Mouse (Mus musculus) intestine, embryonic 16.5 days (tissue): Measurements from ENCODE around the gene Abca6. TPM values are rescaled to one million over a fixed set of nuclear protein-coding genes. Genes with fewer than 3 reads are reported as not detected.

Source experiments
- ATAC-seq: fragments of 200-750 bp; cut with Nextera tagmentation; 2 replicates; pipeline ENCODE4 v1.8.0; 2017; ENCODE audit warnings: moderate TSS enrichment, moderate library complexity
- H3K27ac ChIP-seq: fragments of 300-500 bp; sonication (generic); 2 replicates; pipeline ENCODE4 v1.5.1; 2014; ENCODE audit warnings: mild to moderate bottlenecking, low read length
- H3K27me3 ChIP-seq: fragments of 300-500 bp; sonication (generic); replicated peaks from 2 replicates; pipeline ENCODE4 v1.6.1; 2014; ENCODE audit warnings: low read length, control low read depth, mixed read lengths; ENCODE audit not compliant: control insufficient read depth, insufficient read depth
- H3K36me3 ChIP-seq: fragments of 300-500 bp; sonication (generic); 2 replicates; pipeline ENCODE4 v1.6.1; 2014; ENCODE audit warnings: low read length, control low read depth; ENCODE audit not compliant: control insufficient read depth, insufficient read depth
- H3K4me1 ChIP-seq: fragments of 300-500 bp; sonication (generic); 2 replicates; pipeline ENCODE4 v1.6.1; 2014; ENCODE audit warnings: low read length, control low read depth, mixed read lengths; ENCODE audit not compliant: control insufficient read depth, insufficient read depth
- H3K4me2 ChIP-seq: fragments of 300-500 bp; sonication (generic); 2 replicates; pipeline ENCODE4 v1.6.1; 2014; ENCODE audit warnings: low read depth, low read length, control low read depth
- H3K4me3 ChIP-seq: fragments of 300-500 bp; sonication (generic); 2 replicates; pipeline ENCODE4 v1.5.1; 2014; ENCODE audit warnings: mild to moderate bottlenecking, low read length
- H3K9ac ChIP-seq: fragments of 300-500 bp; sonication (generic); 2 replicates; pipeline ENCODE4 v1.6.1; 2014; ENCODE audit warnings: low read depth, low read length
- H3K9me3 ChIP-seq: fragments of 300-500 bp; sonication (generic); 2 replicates; pipeline ENCODE4 v1.6.1; 2016; ENCODE audit warnings: low read length, control low read depth; ENCODE audit not compliant: control insufficient read depth
- WGBS: fragments of 180-500 bp; shearing (Covaris S2); extraction: QIAGEN DNeasy Blood & Tissue Kit; methylation state at CpG from one replicate; pipeline ENCODE4 v1.1.7; 2014; 5-methylcytosine and 5-hydroxymethylcytosine counted together
- polyA plus RNA-seq: library from polyadenylated mRNA; unstranded; fragments of >200 nt; fragmentation: Nextera tagmentation; extraction: Ambion mirVana; gene quantifications from 2 replicates; pipeline ENCODE4 v1.2.1, GENCODE M21; 2015

Gene Abca6
- polyA plus RNA-seq, 1 experiment from 2014 or later, result 0.56 TPM

GRCm38 (mm10) chr11:110268244-110268844 is 16.8 kb upstream of the Abca6 start:
- ATAC-seq, result peak; percentile 77
- Histone ChIP-seq H3K4me1 (0 out of 2 replicates have a peak, but pooled peaks cover 3% of the 10 kb centered on the region), H3K9ac (peak overlapping the region; percentile 45; the same call in 1 of the 2 replicates), H3K36me3 (no peaks in the 10 kb centered on the region), H3K9me3 (no peaks in the 10 kb centered on the region), H3K27me3 (no peaks in the 10 kb centered on the region), H3K4me3 (no peak overlapping the region), H3K4me2 (no peak overlapping the region), H3K27ac (no peak overlapping the region)
- WGBS, result 32% methylated on average over 8 of the region's 8 CpGs

GRCm38 (mm10) chr11:110267232-110267631 is 15.7 kb upstream of the Abca6 start:
- H3K9me3 ChIP-seq, result no peaks in the 10 kb centered on the region
- 95% methylated on average over 6 of the region's 6 CpGs for WGBS

GRCm38 (mm10) chr11:110266757-110267156 is 15.2 kb upstream of the Abca6 start:
- no peak for ATAC-seq
- Histone ChIP-seq H3K4me2 (no peak overlapping the region), H3K36me3 (no peaks in the 10 kb centered on the region), H3K9me3 (no peaks in the 10 kb centered on the region), H3K4me3 (no peak overlapping the region), H3K9ac (no peak overlapping the region), H3K27ac (no peak overlapping the region), H3K27me3 (no peaks in the 10 kb centered on the region), H3K4me1 (0 out of 2 replicates have a peak, but pooled peaks cover 3% of the 10 kb centered on the region)
- 84% methylated on average over 11 of the region's 11 CpGs for WGBS

More at GRCm38 (mm10) chr11:110267232-110267631, 15.7 kb upstream of the Abca6 start:
- H3K4me1 ChIP-seq, result 0 out of 2 replicates have a peak, but pooled peaks cover 3% of the 10 kb centered on the region
- no peak overlapping the region for H3K4me2 ChIP-seq
- H3K9ac ChIP-seq, result no peak overlapping the region
- H3K27me3 ChIP-seq, result no peaks in the 10 kb centered on the region
- H3K4me3 ChIP-seq, result no peak overlapping the region
- no peak overlapping the region for H3K27ac ChIP-seq
- ATAC-seq, result no peak
- no peaks in the 10 kb centered on the region for H3K36me3 ChIP-seq

GRCm38 (mm10) chr11:110261867-110262266 is 10.3 kb upstream of the Abca6 start:
- H3K27me3 ChIP-seq, result no peaks in the 10 kb centered on the region
- 0 out of 2 replicates have a peak, but pooled peaks cover 3% of the 10 kb centered on the region for H3K9me3 ChIP-seq
- no peak overlapping the region for H3K4me3 ChIP-seq
- no peaks in the 10 kb centered on the region for H3K4me1 ChIP-seq
- no peaks in the 10 kb centered on the region for H3K36me3 ChIP-seq
- no peak for ATAC-seq
- no peak overlapping the region for H3K4me2 ChIP-seq
- H3K9ac ChIP-seq, result no peak overlapping the region
- H3K27ac ChIP-seq, result no peak overlapping the region
- 87% methylated on average over 3 of the region's 3 CpGs for WGBS

GRCm38 (mm10) chr11:110257911-110258310 is 6.3 kb upstream of the Abca6 start:
- Histone ChIP-seq H3K27me3 (no peaks in the 10 kb centered on the region), H3K4me3 (no peak overlapping the region), H3K9ac (no peak overlapping the region), H3K4me2 (no peak overlapping the region), H3K4me1 (no peaks in the 10 kb centered on the region), H3K36me3 (no peaks in the 10 kb centered on the region), H3K9me3 (0 out of 2 replicates have a peak, but pooled peaks cover 3% of the 10 kb centered on the region), H3K27ac (no peak overlapping the region)
- 70% methylated on average over 4 of the region's 4 CpGs for WGBS
- ATAC-seq, result no peak

- H3K27ac ChIP-seq, result no peak overlapping the region
- H3K36me3 ChIP-seq, result no peaks in the 10 kb centered on the region
- H3K9ac ChIP-seq, result no peak overlapping the region
- no peak overlapping the region for H3K4me3 ChIP-seq
- no peaks in the 10 kb centered on the region for H3K27me3 ChIP-seq
- H3K4me2 ChIP-seq, result no peak overlapping the region
- no peak for ATAC-seq
- WGBS, result 83% methylated on average over 4 of the region's 4 CpGs
- H3K4me1 ChIP-seq, result no peaks in the 10 kb centered on the region
- H3K9me3 ChIP-seq, result 0 out of 2 replicates have a peak, but pooled peaks cover 3% of the 10 kb centered on the region
Observed at GRCm38 (mm10) chr11:110257061-110257460, 5.5 kb upstream of the Abca6 start.

GRCm38 (mm10) chr11:110252256-110252655 is 680 bp upstream of the Abca6 start:
- no peak overlapping the region for H3K9ac ChIP-seq
- no peak overlapping the region for H3K27ac ChIP-seq
- H3K36me3 ChIP-seq, result no peaks in the 10 kb centered on the region
- H3K27me3 ChIP-seq, result no peaks in the 10 kb centered on the region
- H3K4me2 ChIP-seq, result no peak overlapping the region
- H3K4me1 ChIP-seq, result no peaks in the 10 kb centered on the region
- no peaks in the 10 kb centered on the region for H3K9me3 ChIP-seq
- 61% methylated on average over 3 of the region's 3 CpGs for WGBS
- no peak overlapping the region for H3K4me3 ChIP-seq
- ATAC-seq, result no peak

GRCm38 (mm10) chr11:110244730-110245129 is 6.8 kb downstream of the Abca6 start:
- Histone ChIP-seq H3K27me3 (no peaks in the 10 kb centered on the region), H3K9me3 (no peaks in the 10 kb centered on the region), H3K4me2 (no peak overlapping the region), H3K36me3 (no peaks in the 10 kb centered on the region), H3K4me1 (no peaks in the 10 kb centered on the region), H3K27ac (no peak overlapping the region), H3K9ac (no peak overlapping the region), H3K4me3 (no peak overlapping the region)
- ATAC-seq, result no peak
- 88% methylated on average over 10 of the region's 10 CpGs for WGBS

- no peaks in the 10 kb centered on the region for H3K4me1 ChIP-seq
- no peak overlapping the region for H3K4me3 ChIP-seq
- H3K9ac ChIP-seq, result no peak overlapping the region
- H3K9me3 ChIP-seq, result no peaks in the 10 kb centered on the region
- no peak overlapping the region for H3K4me2 ChIP-seq
- H3K36me3 ChIP-seq, result no peaks in the 10 kb centered on the region
- H3K27ac ChIP-seq, result no peak overlapping the region
- WGBS, result 73% methylated on average over 2 of the region's 2 CpGs
- ATAC-seq, result no peak
- H3K27me3 ChIP-seq, result no peaks in the 10 kb centered on the region
Observed at GRCm38 (mm10) chr11:110237466-110237865, 14.1 kb downstream of the Abca6 start.

- Histone ChIP-seq H3K4me3 (no peak overlapping the region), H3K9ac (no peak overlapping the region), H3K36me3 (no peaks in the 10 kb centered on the region), H3K27me3 (no peaks in the 10 kb centered on the region), H3K27ac (no peak overlapping the region), H3K4me2 (no peak overlapping the region), H3K9me3 (no peaks in the 10 kb centered on the region), H3K4me1 (no peaks in the 10 kb centered on the region)
- no peak for ATAC-seq
Observed at GRCm38 (mm10) chr11:110232975-110233374, 18.6 kb downstream of the Abca6 start.
